14 mouse cellular contexts compared by ENCODE assay signal in the genomic region with DNA sequence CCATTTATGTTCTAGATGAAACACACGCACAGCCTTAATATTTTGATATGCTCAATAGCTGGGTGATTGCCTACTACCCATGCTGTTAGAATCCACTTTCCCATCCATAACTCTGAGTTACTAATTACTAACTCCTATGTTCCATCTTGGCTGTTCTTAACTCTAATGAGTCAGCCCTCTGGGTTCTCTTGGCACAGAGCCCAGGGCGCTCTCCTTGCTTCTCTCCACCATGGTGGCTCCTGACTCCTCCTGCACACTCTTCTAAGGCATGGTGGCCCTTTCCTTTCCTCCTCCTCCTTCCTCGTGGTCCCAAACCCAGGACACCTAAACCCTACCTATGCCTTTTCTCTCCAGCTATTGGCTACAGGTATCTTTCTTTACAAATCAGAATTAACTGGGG.
DNase-seq lines count a peak whose midpoint lies in the region; ATAC-seq lines count a peak whose summit lies in the region.
"Had no signal": no experiment of that assay in that cellular context is flagged by ENCODE, and none has a peak within 500 bp of the region (broad histone marks: within the 10 kb centered on the region; RNA-seq: fewer than 3 reads in every experiment).

No protein-coding gene starts in this region.

- H3K4me3 ChIP-seq in kidney, embryonic 14.5 days (ENCODE audit: low read length), result no peak overlapping the region
- H3K4me3 ChIP-seq: embryonic facial prominence, embryonic 12.5 days; heart, embryonic 10.5 days; liver, embryonic 15.5 days; neural tube, embryonic 13.5 days had no signal

- no peaks in the 10 kb centered on the region for H3K9me3 ChIP-seq in kidney, embryonic 14.5 days (ENCODE audit: control insufficient read depth, low read length)
- H3K9me3 ChIP-seq: embryonic facial prominence, embryonic 12.5 days; heart, embryonic 10.5 days; liver, embryonic 15.5 days; neural tube, embryonic 13.5 days had no signal

- no peaks in the 10 kb centered on the region for H3K36me3 ChIP-seq in kidney, embryonic 14.5 days (ENCODE audit: control insufficient read depth, insufficient read depth, low read length)
- H3K36me3 ChIP-seq: embryonic facial prominence, embryonic 12.5 days; heart, embryonic 10.5 days; liver, embryonic 15.5 days; neural tube, embryonic 13.5 days had no signal

- no peaks in the 10 kb centered on the region for H3K27me3 ChIP-seq in kidney, embryonic 14.5 days (ENCODE audit: control insufficient read depth, insufficient read depth, low read length)
- H3K27me3 ChIP-seq: embryonic facial prominence, embryonic 12.5 days; liver, embryonic 15.5 days; neural tube, embryonic 13.5 days had no signal

- H3K4me2 ChIP-seq in kidney, embryonic 14.5 days (replicated peaks; ENCODE audit: low read depth, low read length), result no peak overlapping the region
- H3K4me2 ChIP-seq: embryonic facial prominence, embryonic 12.5 days; liver, embryonic 15.5 days; neural tube, embryonic 13.5 days had no signal

- H3K27ac ChIP-seq in kidney, embryonic 14.5 days (ENCODE audit: low read depth, low read length), result no peak overlapping the region
- H3K27ac ChIP-seq: embryonic facial prominence, embryonic 12.5 days; heart, embryonic 10.5 days; liver, embryonic 15.5 days; macrophage; neural tube, embryonic 13.5 days had no signal

- peak; percentile 7 to 15 for DNase-seq in cerebellum, postnatal 14 days
- no peak for DNase-seq in cerebellum, adult 18-20 months
- DNase-seq in kidney, postnatal 14 days, result peak; percentile 12
- peak; percentile 83 for DNase-seq in 3T3-L1 (ENCODE audit: low read depth, low spot score)
- peak; percentile 53 for DNase-seq in adrenal gland, adult 8-10 months
- DNase-seq in frontal cortex, postnatal 25 days (ENCODE audit: low spot score in 2 of 2), result no peak
- no peak for DNase-seq in thymus, adult 18-20 months

- H3K9ac ChIP-seq in kidney, embryonic 14.5 days (ENCODE audit: low read depth, low read length), result no peak overlapping the region
- H3K9ac ChIP-seq: embryonic facial prominence, embryonic 12.5 days; liver, embryonic 15.5 days; neural tube, embryonic 13.5 days had no signal

- WGBS in kidney, embryonic 14.5 days, result 88% methylated on average over 3 of the region's 3 CpGs

- no peak for ATAC-seq in kidney, embryonic 14.5 days (ENCODE audit: low FRiP score, low TSS enrichment)
- ATAC-seq: intestine, postnatal 0 days had no signal

- H3K4me1 ChIP-seq in kidney, embryonic 14.5 days (ENCODE audit: control insufficient read depth, insufficient read depth, low read length), result no peaks in the 10 kb centered on the region
- H3K4me1 ChIP-seq: embryonic facial prominence, embryonic 12.5 days; heart, embryonic 10.5 days; liver, embryonic 15.5 days; neural tube, embryonic 13.5 days had no signal

Comparison
In these comparisons a context has a peak if more than half of its experiments do, and no peak if none do; other contexts are left out.
1. DNase-seq: peak in cerebellum, postnatal 14 days (2 of 2), kidney, postnatal 14 days (single experiment), 3T3-L1 (single experiment) and adrenal gland, adult 8-10 months (single experiment); none in cerebellum, adult 18-20 months (0 of 2), frontal cortex, postnatal 25 days (0 of 2) and thymus, adult 18-20 months (0 of 2).